Mouse (Mus musculus) forebrain, embryonic 14.5 days (tissue): ENCODE data around the gene Rnf44. TPM values are rescaled to one million over a fixed set of nuclear protein-coding genes. Genes with fewer than 3 reads are reported as not detected.

Experiments used
- ATAC-seq: fragments of 200-750 bp; cut with Nextera tagmentation; 2 replicates; pipeline ENCODE4 v1.8.0; 2017; ENCODE audit warnings: mild to moderate bottlenecking, moderate library complexity
- DNase-seq: peaks from one replicate; pipeline ENCODE4 v3.0.0-alpha.2; 2015; ENCODE audit warnings: low spot score
- H3K27ac ChIP-seq: fragments of 300-500 bp; sonication (generic); 2 replicates; pipeline ENCODE4 v1.5.1; 2014; ENCODE audit warnings: low read depth, mild to moderate bottlenecking, control low read depth, low read length, moderate library complexity
- H3K27me3 ChIP-seq: fragments of 300-500 bp; sonication (generic); replicated peaks from 2 replicates; pipeline ENCODE4 v1.6.1; 2014; ENCODE audit warnings: low read length, control low read depth, mixed read lengths; ENCODE audit not compliant: control insufficient read depth, insufficient read depth
- H3K36me3 ChIP-seq: fragments of 300-500 bp; sonication (generic); 2 replicates; pipeline ENCODE4 v1.6.1; 2014; ENCODE audit warnings: low read length, control low read depth; ENCODE audit not compliant: control insufficient read depth, insufficient read depth
- H3K4me1 ChIP-seq: fragments of 300-500 bp; sonication (generic); 2 replicates; pipeline ENCODE4 v1.6.1; 2014; ENCODE audit warnings: antibody characterized with exemption, low read length, control low read depth; ENCODE audit not compliant: control insufficient read depth, insufficient read depth
- H3K4me2 ChIP-seq: fragments of 300-500 bp; sonication (generic); 2 replicates; pipeline ENCODE4 v1.6.1; 2014; ENCODE audit warnings: mild to moderate bottlenecking, control low read depth, low read length
- H3K4me3 ChIP-seq: fragments of 300-500 bp; sonication (generic); 2 replicates; pipeline ENCODE4 v1.5.1; 2014; ENCODE audit warnings: low read depth, low read length, control low read depth
- H3K9ac ChIP-seq: fragments of 300-500 bp; sonication (generic); 2 replicates; pipeline ENCODE4 v1.6.1; 2014; ENCODE audit warnings: mild to moderate bottlenecking, low read length, control low read depth, moderate library complexity
- H3K9me3 ChIP-seq: fragments of 300-500 bp; sonication (generic); replicated peaks from 2 replicates; pipeline ENCODE4 v1.6.1; 2016; ENCODE audit warnings: low read length, control low read depth, mixed read lengths; ENCODE audit not compliant: control insufficient read depth
- WGBS: fragments of 180-500 bp; shearing (Covaris S2); extraction: QIAGEN DNeasy Blood & Tissue Kit; methylation state at CpG from one replicate; pipeline ENCODE4 v1.1.7; 2014; 5-methylcytosine and 5-hydroxymethylcytosine counted together
- polyA plus RNA-seq: library from polyadenylated mRNA; unstranded; fragments of >200 nt; fragmentation: Nextera tagmentation; extraction: Ambion mirVana; gene quantifications from 2 replicates; pipeline ENCODE4 v1.2.1, GENCODE M21; 2014

Rnf44 gene
- polyA plus RNA-seq, 1 experiment from 2014 or later: 73.5 TPM

GRCm38 (mm10) chr13:54680184-54680853, 13.4 kb downstream of the Rnf44 start:
- DNase-seq: no peak
- H3K27ac ChIP-seq: no peak overlapping the region
- peaks cover 69% of the 10 kb centered on the region for H3K36me3 ChIP-seq
- H3K27me3 ChIP-seq: no peaks in the 10 kb centered on the region
- peaks cover 12% of the 10 kb centered on the region for H3K4me1 ChIP-seq
- no peak overlapping the region for H3K4me2 ChIP-seq
- no peaks in the 10 kb centered on the region for H3K9me3 ChIP-seq
- ATAC-seq: no peak
- H3K4me3 ChIP-seq: no peak overlapping the region
- H3K9ac ChIP-seq: no peak overlapping the region
- WGBS: 78% methylated on average over 17 of the region's 17 CpGs

- Histone ChIP-seq H3K27me3 (no peaks in the 10 kb centered on the region), H3K27ac (no peak overlapping the region), H3K4me2 (no peak overlapping the region), H3K4me3 (no peak overlapping the region), H3K36me3 (peaks cover 50% of the 10 kb centered on the region), H3K9ac (no peak overlapping the region), H3K9me3 (no peaks in the 10 kb centered on the region), H3K4me1 (no peaks in the 10 kb centered on the region)
- DNase-seq: no peak
- no peak for ATAC-seq
- 82% methylated on average over 4 of the region's 4 CpGs for WGBS
Observed at GRCm38 (mm10) chr13:54678263-54678662, 15.4 kb downstream of the Rnf44 start.

- Histone ChIP-seq H3K9ac (no peak overlapping the region), H3K27ac (no peak overlapping the region), H3K4me3 (no peak overlapping the region), H3K4me2 (no peak overlapping the region), H3K9me3 (no peaks in the 10 kb centered on the region), H3K4me1 (no peaks in the 10 kb centered on the region), H3K36me3 (peaks cover 28% of the 10 kb centered on the region), H3K27me3 (no peaks in the 10 kb centered on the region)
- DNase-seq (no peak), ATAC-seq (no peak)
- WGBS: 70% methylated on average over 11 of the region's 11 CpGs
Observed at GRCm38 (mm10) chr13:54675895-54676590, 17.7 kb downstream of the Rnf44 start.

GRCm38 (mm10) chr13:54670491-54670890, 23.2 kb downstream of the Rnf44 start:
- ATAC-seq (no peak), DNase-seq (no peak)
- no peak overlapping the region for H3K27ac ChIP-seq
- H3K9me3 ChIP-seq: no peaks in the 10 kb centered on the region
- no peaks in the 10 kb centered on the region for H3K27me3 ChIP-seq
- no peak overlapping the region for H3K4me3 ChIP-seq
- WGBS: 86% methylated on average over 2 of the region's 2 CpGs
- H3K4me1 ChIP-seq: no peaks in the 10 kb centered on the region
- no peaks in the 10 kb centered on the region for H3K36me3 ChIP-seq
- no peak overlapping the region for H3K9ac ChIP-seq
- no peak overlapping the region for H3K4me2 ChIP-seq

GRCm38 (mm10) chr13:54665062-54665461, 28.6 kb downstream of the Rnf44 start:
- H3K27ac ChIP-seq: no peak overlapping the region
- DNase-seq (no peak), ATAC-seq (no peak)
- WGBS: 95% methylated on average over 7 of the region's 7 CpGs
- H3K4me3 ChIP-seq: no peak overlapping the region
- H3K9me3 ChIP-seq: no peaks in the 10 kb centered on the region
- no peaks in the 10 kb centered on the region for H3K27me3 ChIP-seq
- no peaks in the 10 kb centered on the region for H3K4me1 ChIP-seq
- H3K4me2 ChIP-seq: no peak overlapping the region
- H3K36me3 ChIP-seq: peaks cover 42% of the 10 kb centered on the region
- no peak overlapping the region for H3K9ac ChIP-seq

GRCm38 (mm10) chr13:54664509-54664908, 29.2 kb downstream of the Rnf44 start:
- 89% methylated on average over 1 of the region's 1 CpGs for whole genome bisulfite sequencing
- DNase-seq: no peak
- Histone ChIP-seq H3K36me3 (peaks cover 47% of the 10 kb centered on the region), H3K27me3 (no peaks in the 10 kb centered on the region), H3K4me3 (no peak overlapping the region), H3K9me3 (no peaks in the 10 kb centered on the region), H3K27ac (no peak overlapping the region), H3K4me2 (no peak overlapping the region), H3K4me1 (no peaks in the 10 kb centered on the region), H3K9ac (no peak overlapping the region)
- no peak for ATAC-seq

- no peaks in the 10 kb centered on the region for H3K9me3 ChIP-seq
- no peak overlapping the region for H3K4me3 ChIP-seq
- H3K4me2 ChIP-seq: no peak overlapping the region
- DNase-seq (no peak), ATAC-seq (no peak)
- H3K36me3 ChIP-seq: peaks cover 50% of the 10 kb centered on the region
- H3K9ac ChIP-seq: no peak overlapping the region
- H3K4me1 ChIP-seq: no peaks in the 10 kb centered on the region
- H3K27ac ChIP-seq: no peak overlapping the region
- 87% methylated on average over 4 of the region's 4 CpGs for WGBS
- no peaks in the 10 kb centered on the region for H3K27me3 ChIP-seq
Observed at GRCm38 (mm10) chr13:54663999-54664398, 29.7 kb downstream of the Rnf44 start.

GRCm38 (mm10) chr13:54661358-54661757, 32.3 kb downstream of the Rnf44 start:
- H3K9me3 ChIP-seq: no peaks in the 10 kb centered on the region
- no peak overlapping the region for H3K4me3 ChIP-seq
- no peak overlapping the region for H3K9ac ChIP-seq
- no peak overlapping the region for H3K4me2 ChIP-seq
- H3K36me3 ChIP-seq: peaks cover 76% of the 10 kb centered on the region
- DNase-seq (no peak), ATAC-seq (no peak)
- WGBS: 81% methylated on average over 12 of the region's 12 CpGs
- no peak overlapping the region for H3K27ac ChIP-seq
- no peaks in the 10 kb centered on the region for H3K27me3 ChIP-seq
- no peaks in the 10 kb centered on the region for H3K4me1 ChIP-seq

- 50% methylated on average over 5 of the region's 5 CpGs for WGBS
- peaks cover 80% of the 10 kb centered on the region for H3K36me3 ChIP-seq
- DNase-seq (no peak), ATAC-seq (no peak)
- no peaks in the 10 kb centered on the region for H3K4me1 ChIP-seq
- H3K27ac ChIP-seq: no peak overlapping the region
- H3K4me3 ChIP-seq: no peak overlapping the region
- H3K9me3 ChIP-seq: no peaks in the 10 kb centered on the region
- no peaks in the 10 kb centered on the region for H3K27me3 ChIP-seq
- H3K9ac ChIP-seq: no peak overlapping the region
- no peak overlapping the region for H3K4me2 ChIP-seq
Observed at GRCm38 (mm10) chr13:54660877-54661276, 32.8 kb downstream of the Rnf44 start.
